Mouse (Mus musculus) cerebellum, adult 2 months (tissue): ENCODE measurements at regions not wholly inside any gene's neighbourhood (a gene's known extent, or its start where the extent isn't known, plus 50 kb on each side); places are given as distances from the start of the nearest gene placed in this dataset.

Source experiments
- DNase-seq, 2 experiments: peaks; one replicate each; pipeline ENCODE4 v3.0.0; 2021
- H3K27ac ChIP-seq: fragments of 200-500 bp; 2 replicates; pipeline ENCODE4 v1.5.1; 2012; ENCODE audit warnings: low read length, control low read depth, inconsistent platforms; ENCODE audit not compliant: insufficient read depth
- H3K27me3 ChIP-seq: fragments of 200-500 bp; 2 replicates; pipeline ENCODE4 v1.6.1; 2012; ENCODE audit warnings: inconsistent platforms, mild to moderate bottlenecking, low read length, moderate library complexity; ENCODE audit not compliant: control insufficient read depth, insufficient read depth
- H3K4me1 ChIP-seq: fragments of 200-500 bp; 2 replicates; pipeline ENCODE4 v1.6.1; 2011; ENCODE audit warnings: low read length; ENCODE audit not compliant: control insufficient read depth, insufficient read depth
- H3K4me3 ChIP-seq: fragments of 200-500 bp; replicated peaks from 2 replicates; pipeline ENCODE3; 2011; ENCODE audit warnings: mild to moderate bottlenecking, low read depth, low read length, control low read depth; ENCODE audit not compliant: insufficient read depth
- CTCF ChIP-seq: fragments of 200-500 bp; IDR thresholded peaks from 2 replicates; pipeline ENCODE4 v1.5.1; 2011; ENCODE audit warnings: low read depth, mild to moderate bottlenecking, control low read depth, low read length, moderate library complexity, borderline replicate concordance; ENCODE audit not compliant: insufficient read depth
- POLR2A ChIP-seq: fragments of 200-500 bp; IDR thresholded peaks from 2 replicates; pipeline ENCODE4 v1.6.1; 2011; ENCODE audit warnings: low read length, control low read depth, borderline replicate concordance; ENCODE audit not compliant: insufficient read depth
- WGBS: fragments of 180-500 bp; shearing (Covaris S2); methylation state at CpG from one replicate; pipeline ENCODE4 v1.1.7; 2018; 5-methylcytosine and 5-hydroxymethylcytosine counted together

DNA sequence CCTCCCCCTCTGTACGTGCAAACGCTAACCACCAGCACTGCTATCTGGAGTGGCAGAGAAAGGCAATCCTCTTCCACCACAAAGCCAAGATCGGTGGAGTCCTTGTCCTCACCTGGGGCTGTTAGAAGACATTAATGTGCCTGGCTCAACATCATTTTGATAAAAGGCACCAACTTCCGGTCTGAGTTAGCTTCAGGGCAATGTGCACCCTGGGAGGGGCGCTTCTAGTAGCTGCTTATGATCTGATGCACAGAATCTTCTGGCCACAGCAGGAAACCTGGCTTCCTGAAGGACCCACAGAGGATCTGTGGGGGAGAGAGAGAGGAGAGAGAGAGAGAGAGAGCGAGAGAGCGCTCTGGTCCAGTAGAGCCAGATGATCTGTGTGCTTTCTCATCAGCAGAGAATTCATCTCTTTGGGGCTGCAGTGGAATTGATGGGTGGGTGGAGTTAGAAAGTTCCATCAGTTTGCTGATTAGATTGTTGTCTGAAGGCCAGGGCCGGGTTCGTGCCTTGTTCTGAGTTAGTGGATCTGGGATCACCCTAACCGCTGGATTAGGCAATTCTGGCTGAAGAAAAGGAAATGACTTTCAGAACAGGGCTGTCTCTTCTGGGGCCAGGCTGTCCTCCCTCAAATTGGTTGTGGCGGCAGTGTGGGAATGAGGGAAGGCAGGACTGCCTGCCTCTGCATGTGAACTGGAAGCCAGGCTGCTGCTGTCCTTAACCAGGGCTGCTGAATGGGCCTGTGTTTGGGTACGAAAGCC is 101.3 kb upstream of the Pmepa1 start:
- no peak for DNase-seq
- Histone ChIP-seq H3K27me3 (no peaks in the 10 kb centered on the region), H3K27ac (no peak overlapping the region), H3K4me3 (no peak overlapping the region), H3K4me1 (no peaks in the 10 kb centered on the region)
- TF ChIP-seq CTCF = no peak
- no peak for TF ChIP-seq POLR2A
- WGBS = 66% methylated on average over 10 of the region's 12 CpGs

DNA sequence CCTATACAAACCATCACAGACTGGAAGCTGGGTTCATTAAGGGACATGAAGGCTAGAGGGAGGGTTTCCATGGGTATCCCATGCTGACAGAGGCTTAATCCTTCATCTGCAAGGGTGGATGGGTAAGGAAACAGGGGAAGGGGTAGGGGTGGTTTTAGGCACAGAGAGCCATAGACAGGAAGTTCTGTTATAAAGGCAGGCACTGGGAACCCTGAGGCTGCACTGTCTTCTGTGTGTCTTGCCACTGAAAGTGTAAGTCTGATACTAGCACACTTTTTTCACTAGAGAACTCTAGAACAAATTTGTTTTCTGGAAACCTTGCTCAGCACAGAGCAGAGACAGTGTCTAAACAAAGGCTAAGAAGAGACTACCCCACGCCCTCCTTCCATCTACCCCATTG is 103.4 kb upstream of the Pmepa1 start:
- Histone ChIP-seq H3K4me1 (no peaks in the 10 kb centered on the region), H3K27me3 (no peaks in the 10 kb centered on the region), H3K27ac (no peak overlapping the region), H3K4me3 (no peak overlapping the region)
- no peak for TF ChIP-seq POLR2A
- no peak for TF ChIP-seq CTCF
- 94% methylated on average over 1 of the region's 1 CpGs for WGBS
- DNase-seq = no peak

DNA sequence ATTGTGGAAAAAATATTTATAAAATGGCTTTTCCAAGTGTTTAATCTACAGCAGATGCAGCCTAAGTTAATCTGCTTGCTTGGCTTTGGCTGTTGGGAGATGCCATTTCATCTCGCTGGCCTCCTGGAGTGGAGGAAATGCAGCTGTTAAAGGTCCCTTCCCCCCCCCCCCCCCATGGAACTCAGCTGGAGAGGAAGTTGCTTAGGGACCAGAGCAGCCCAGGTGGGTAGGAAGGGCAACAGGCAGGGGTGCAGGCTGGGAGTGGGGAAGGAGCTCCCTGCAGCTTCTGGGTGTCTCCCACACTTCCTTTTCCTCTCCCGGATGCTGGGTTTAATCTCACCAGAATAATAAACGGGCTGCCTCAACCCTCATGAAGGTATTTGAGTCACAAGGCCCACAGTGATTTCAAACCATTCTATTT is 104.0 kb upstream of the Pmepa1 start:
- Histone ChIP-seq H3K27me3 (no peaks in the 10 kb centered on the region), H3K4me1 (no peaks in the 10 kb centered on the region), H3K27ac (no peak overlapping the region), H3K4me3 (no peak overlapping the region)
- 69% methylated on average over 3 of the region's 3 CpGs for WGBS
- no peak for DNase-seq
- TF ChIP-seq POLR2A = no peak
- TF ChIP-seq CTCF = no peak

- TF ChIP-seq POLR2A (no peak), CTCF (no peak)
These were observed 106.0 kb upstream of the Pmepa1 start for GRCm38 (mm10) chr2:173382176-173382813.

DNA sequence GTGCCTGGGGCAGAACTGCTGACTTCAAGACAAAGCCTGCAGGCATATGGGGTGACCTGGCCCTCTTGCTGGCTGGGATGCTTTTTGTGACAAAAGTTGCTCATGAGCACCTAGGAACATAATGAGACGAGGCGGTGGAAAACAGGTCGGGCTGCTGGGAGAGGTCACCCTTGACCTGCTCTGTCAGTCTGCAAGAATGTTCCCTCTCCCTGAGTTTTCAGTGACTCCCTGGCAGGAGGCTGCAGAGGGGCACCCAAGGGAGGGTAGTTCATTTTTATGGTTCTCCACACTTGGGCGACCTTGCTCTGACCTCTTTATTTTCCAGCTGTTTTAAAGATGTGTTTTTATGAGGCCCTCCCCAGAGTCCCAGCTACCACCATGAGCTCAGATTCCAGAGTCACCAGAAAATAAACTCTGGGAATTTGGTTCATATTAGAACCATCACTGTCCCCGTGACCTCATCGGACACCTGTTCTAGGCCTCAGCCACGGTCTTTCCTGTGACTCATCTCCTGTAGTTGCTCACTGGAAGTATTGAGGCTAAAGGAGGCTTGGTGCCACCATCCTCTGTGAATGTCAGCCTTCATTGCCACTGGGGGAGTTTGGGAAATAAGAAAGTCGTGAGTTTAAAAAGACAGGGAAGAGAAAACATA is 108.7 kb upstream of the Pmepa1 start:
- Histone ChIP-seq H3K4me3 (no peak overlapping the region), H3K27me3 (no peaks in the 10 kb centered on the region), H3K4me1 (no peaks in the 10 kb centered on the region), H3K27ac (no peak overlapping the region)
- 80% methylated on average over 8 of the region's 8 CpGs for WGBS
- DNase-seq = no peak
- no peak for TF ChIP-seq CTCF
- no peak for TF ChIP-seq POLR2A

More at GRCm38 (mm10) chr2:173382176-173382813, 106.0 kb upstream of the Pmepa1 start:
- no peak overlapping the region for H3K27ac ChIP-seq
- no peak overlapping the region for H3K4me3 ChIP-seq
- H3K27me3 ChIP-seq = no peaks in the 10 kb centered on the region
- DNase-seq = no peak
- H3K4me1 ChIP-seq = no peaks in the 10 kb centered on the region
- WGBS = 65% methylated on average over 7 of the region's 7 CpGs

- DNase-seq = no peak
- Histone ChIP-seq H3K27me3 (no peaks in the 10 kb centered on the region), H3K27ac (no peak overlapping the region), H3K4me1 (no peaks in the 10 kb centered on the region), H3K4me3 (no peak overlapping the region)
- 65% methylated on average over 9 of the region's 9 CpGs for WGBS
- TF ChIP-seq POLR2A = no peak
- no peak for TF ChIP-seq CTCF
These were observed 109.4 kb upstream of the Pmepa1 start for GRCm38 (mm10) chr2:173385722-173386141.

GRCm38 (mm10) chr2:173388140-173388539 is 111.8 kb upstream of the Pmepa1 start:
- Histone ChIP-seq H3K4me3 (no peak overlapping the region), H3K27ac (no peak overlapping the region), H3K27me3 (no peaks in the 10 kb centered on the region), H3K4me1 (no peaks in the 10 kb centered on the region)
- TF ChIP-seq CTCF = no peak
- no peak for TF ChIP-seq POLR2A
- DNase-seq = no peak
- WGBS = 74% methylated on average over 4 of the region's 4 CpGs

DNA sequence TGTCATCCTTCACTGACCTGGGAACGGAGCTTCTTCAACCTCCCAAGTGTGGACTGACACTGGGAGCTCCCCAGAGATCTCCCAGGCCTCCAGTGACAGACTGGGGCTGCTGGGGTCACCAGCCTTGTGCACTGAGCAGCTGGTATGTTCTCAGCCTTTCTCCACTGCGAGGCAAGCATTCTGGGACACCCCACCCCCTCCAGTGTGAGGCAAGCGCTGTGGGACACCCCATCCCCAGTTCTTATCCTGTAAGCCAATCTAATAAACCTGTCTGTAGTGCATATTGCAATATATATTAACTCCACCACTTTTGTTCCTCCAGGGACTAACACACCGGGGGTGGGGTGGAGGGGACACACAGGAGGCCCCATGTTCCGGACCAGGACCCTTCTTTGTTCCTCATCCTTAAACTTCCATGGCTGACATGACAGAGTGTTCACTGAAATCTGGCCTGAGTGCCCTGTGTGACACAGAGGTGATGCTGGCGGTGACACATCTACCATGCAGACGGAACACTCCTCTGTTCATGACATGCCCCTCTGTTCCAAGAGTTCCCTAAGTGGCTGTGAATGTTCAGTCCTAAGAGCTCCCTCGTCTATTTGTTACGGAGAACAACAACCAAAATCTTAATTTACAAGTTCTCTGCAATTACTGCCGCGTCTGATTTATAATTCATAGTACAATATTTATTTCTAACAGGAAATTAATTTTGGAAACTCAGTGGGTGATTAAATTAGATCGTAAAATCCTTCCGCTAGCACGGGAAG is 116.4 kb upstream of the Pmepa1 start:
- TF ChIP-seq POLR2A (no peak), CTCF (no peak)
- Histone ChIP-seq H3K4me1 (no peaks in the 10 kb centered on the region), H3K27ac (no peak overlapping the region), H3K27me3 (no peaks in the 10 kb centered on the region), H3K4me3 (no peak overlapping the region)
- DNase-seq = no peak
- WGBS = 84% methylated on average over 14 of the region's 14 CpGs
